Mouse (Mus musculus): Measurements from ENCODE around the gene Ccnf.

- TF ChIP-seq POLR2A (IDR thresholded peaks at IDR 0.05; ENCODE audit: low read depth, low read length) (no peak), ELF1 (IDR thresholded peaks at IDR 0.05; ENCODE audit: low read depth, low read length) (no peak), SMC3 (IDR thresholded peaks at IDR 0.05; ENCODE audit: low read depth, low read length) (no peak), MEF2A (IDR thresholded peaks at IDR 0.05; ENCODE audit: borderline replicate concordance, low read depth, low read length) (no peak), CTCF (conservative IDR thresholded peaks at IDR 0.05 in 1 of 2, IDR thresholded peaks at IDR 0.05 in 1 of 2; ENCODE audit: low read depth in 2 of 2, low read length in 2 of 2) (no peak), MAZ (IDR thresholded peaks at IDR 0.05; ENCODE audit: low read depth, low read length) (no peak), RCOR1 (conservative IDR thresholded peaks at IDR 0.05; ENCODE audit: low read depth, low read length) (no peak), UBTF (IDR thresholded peaks at IDR 0.05; ENCODE audit: low read depth, low read length) (no peak), SIN3A (IDR thresholded peaks at IDR 0.05; ENCODE audit: low read length) (no peak), MAX (IDR thresholded peaks at IDR 0.05; ENCODE audit: low read length) (no peak), PAX5 (IDR thresholded peaks at IDR 0.05; ENCODE audit: low read length) (no peak), ETS1 (conservative IDR thresholded peaks at IDR 0.05; ENCODE audit: low read depth, low read length) (no peak)
Measured at GRCm38 (mm10) chr17:24259702-24260101, 8.4 kb upstream of the Ccnf start.
